In genomic region chr9:51068202-51068601, GRCm38 (mm10) we compare ENCODE assay signal across 26 mouse cellular contexts. TPM values are rescaled to one million over a fixed set of nuclear protein-coding genes. Genes with fewer than 3 reads are reported as not detected.
DNase-seq lines count a peak whose midpoint lies in the region; ATAC-seq and TF ChIP-seq lines count a peak whose summit lies in the region.
"Had no signal": no experiment of that assay in that cellular context is flagged by ENCODE, and none has a peak within 500 bp of the region (broad histone marks: within the 10 kb centered on the region; RNA-seq: fewer than 3 reads in every experiment).

No protein-coding gene starts in this region.

- no peaks in the 10 kb centered on the region for H3K27me3 ChIP-seq in forebrain, embryonic 14.5 days (replicated peaks; ENCODE audit: control insufficient read depth, insufficient read depth, low read length)
- no peaks in the 10 kb centered on the region for H3K27me3 ChIP-seq in forebrain, embryonic 11.5 days (ENCODE audit: control insufficient read depth, insufficient read depth, low read length)
- no peaks in the 10 kb centered on the region for H3K27me3 ChIP-seq in midbrain, postnatal 0 days (ENCODE audit: insufficient read depth, low read length)
- no peaks in the 10 kb centered on the region for H3K27me3 ChIP-seq in midbrain, embryonic 14.5 days (ENCODE audit: control insufficient read depth, insufficient read depth, low read length)
- H3K27me3 ChIP-seq in forebrain, postnatal 0 days (ENCODE audit: insufficient read depth, low read length) = no peaks in the 10 kb centered on the region
- H3K27me3 ChIP-seq: embryonic facial prominence, embryonic 15.5 days; hindbrain, embryonic 12.5 days; intestine, embryonic 15.5 days had no signal

- 75% methylated on average over 3 of the region's 3 CpGs for WGBS in forebrain, embryonic 14.5 days
- WGBS in forebrain, embryonic 11.5 days = 90% methylated on average over 3 of the region's 3 CpGs
- 52% methylated on average over 3 of the region's 3 CpGs for WGBS in midbrain, postnatal 0 days
- WGBS in midbrain, embryonic 14.5 days = 71% methylated on average over 3 of the region's 3 CpGs
- 46% methylated on average over 3 of the region's 3 CpGs for WGBS in forebrain, postnatal 0 days

- no peak overlapping the region for H3K4me3 ChIP-seq in forebrain, embryonic 14.5 days (ENCODE audit: low read depth, low read length)
- no peak overlapping the region for H3K4me3 ChIP-seq in forebrain, embryonic 11.5 days (ENCODE audit: low read depth, low read length)
- no peak overlapping the region for H3K4me3 ChIP-seq in midbrain, postnatal 0 days (ENCODE audit: low read depth, low read length)
- H3K4me3 ChIP-seq in midbrain, embryonic 14.5 days (replicated peaks; ENCODE audit: low read depth, low read length) = no peak overlapping the region
- no peak overlapping the region for H3K4me3 ChIP-seq in forebrain, postnatal 0 days (ENCODE audit: low read depth, low read length)
- H3K4me3 ChIP-seq: embryonic facial prominence, embryonic 15.5 days; erythroblast, embryonic 14.5 days; gastrocnemius, adult 2 months; heart, embryonic 13.5 days; hindbrain, embryonic 12.5 days; intestine, embryonic 15.5 days had no signal

- H3K4me1 ChIP-seq in forebrain, embryonic 14.5 days (ENCODE audit: control insufficient read depth, insufficient read depth, low read length) = no peaks in the 10 kb centered on the region
- no peaks in the 10 kb centered on the region for H3K4me1 ChIP-seq in forebrain, embryonic 11.5 days (replicated peaks; ENCODE audit: control insufficient read depth, insufficient read depth, low read length)
- no peaks in the 10 kb centered on the region for H3K4me1 ChIP-seq in midbrain, postnatal 0 days (ENCODE audit: insufficient read depth, low read length)
- no peaks in the 10 kb centered on the region for H3K4me1 ChIP-seq in midbrain, embryonic 14.5 days (ENCODE audit: control insufficient read depth, insufficient read depth, low read length)
- H3K4me1 ChIP-seq in forebrain, postnatal 0 days (ENCODE audit: insufficient read depth) = no peaks in the 10 kb centered on the region
- H3K4me1 ChIP-seq: embryonic facial prominence, embryonic 15.5 days; hindbrain, embryonic 12.5 days; intestine, embryonic 15.5 days had no signal

- TF ChIP-seq CTCF in midbrain, postnatal 0 days (IDR thresholded peaks at IDR 0.05) = no peak
- TF ChIP-seq CTCF in forebrain, postnatal 0 days (IDR thresholded peaks at IDR 0.05; ENCODE audit: low read depth) = no peak

- H3K27ac ChIP-seq in forebrain, embryonic 14.5 days (ENCODE audit: low read depth, low read length) = no peak overlapping the region
- no peak overlapping the region for H3K27ac ChIP-seq in forebrain, embryonic 11.5 days (ENCODE audit: low read depth, low read length)
- no peak overlapping the region for H3K27ac ChIP-seq in midbrain, postnatal 0 days (ENCODE audit: low read depth, low read length)
- H3K27ac ChIP-seq in midbrain, embryonic 14.5 days (replicated peaks; ENCODE audit: low read depth, low read length) = no peak overlapping the region
- H3K27ac ChIP-seq in forebrain, postnatal 0 days (ENCODE audit: low read depth, low read length) = no peak overlapping the region
- H3K27ac ChIP-seq: embryonic facial prominence, embryonic 15.5 days; gastrocnemius, adult 2 months; heart, embryonic 13.5 days; hindbrain, embryonic 12.5 days; intestine, embryonic 15.5 days had no signal

- H3K9ac ChIP-seq in forebrain, embryonic 14.5 days (ENCODE audit: low read length) = no peak overlapping the region
- no peak overlapping the region for H3K9ac ChIP-seq in forebrain, embryonic 11.5 days (ENCODE audit: low read length)
- no peak overlapping the region for H3K9ac ChIP-seq in midbrain, postnatal 0 days (replicated peaks; ENCODE audit: low read length, poor library complexity, severe bottlenecking)
- H3K9ac ChIP-seq in midbrain, embryonic 14.5 days (replicated peaks; ENCODE audit: low read length) = no peak overlapping the region
- H3K9ac ChIP-seq in forebrain, postnatal 0 days = no peak overlapping the region
- H3K9ac ChIP-seq: embryonic facial prominence, embryonic 15.5 days; heart, embryonic 13.5 days; hindbrain, embryonic 12.5 days; intestine, embryonic 15.5 days had no signal

- intact Hi-C loops in left cerebral cortex, postnatal 4 days (cut with DNase I) = no loop called here

- DNase-seq in forebrain, embryonic 14.5 days (ENCODE audit: low spot score) = peak; percentile 36
- DNase-seq in forebrain, embryonic 11.5 days (ENCODE audit: low spot score) = no peak
- DNase-seq in midbrain, postnatal 0 days (ENCODE audit: low spot score) = peak; percentile 42
- no peak for DNase-seq in midbrain, embryonic 14.5 days
- DNase-seq in brain, adult 2 months (ENCODE audit: low read depth, low spot score) = peak; percentile 7
- DNase-seq in forebrain, postnatal 0 days = peak; percentile 44
- DNase-seq in left cerebral cortex, postnatal 4 days = no peak
- DNase-seq: adrenal gland, postnatal 14 days; cerebellum, adult 2 months; cerebellum, postnatal 14 days; gastrocnemius, adult 2 months; gastrocnemius, postnatal 25 days; heart, postnatal 4 days; kidney, adult 2 months had no signal

- H3K9me3 ChIP-seq in forebrain, embryonic 14.5 days (replicated peaks; ENCODE audit: control insufficient read depth, low read length) = no peaks in the 10 kb centered on the region
- H3K9me3 ChIP-seq in forebrain, embryonic 11.5 days (ENCODE audit: control insufficient read depth, low read length) = no peaks in the 10 kb centered on the region
- no peaks in the 10 kb centered on the region for H3K9me3 ChIP-seq in midbrain, postnatal 0 days (ENCODE audit: low read length)
- H3K9me3 ChIP-seq in midbrain, embryonic 14.5 days (ENCODE audit: control insufficient read depth, low read length) = no peaks in the 10 kb centered on the region
- no peaks in the 10 kb centered on the region for H3K9me3 ChIP-seq in forebrain, postnatal 0 days (ENCODE audit: low read length)
- H3K9me3 ChIP-seq: embryonic facial prominence, embryonic 15.5 days; heart, embryonic 13.5 days; hindbrain, embryonic 12.5 days; intestine, embryonic 15.5 days had no signal

- H3K36me3 ChIP-seq in forebrain, embryonic 14.5 days (ENCODE audit: control insufficient read depth, insufficient read depth, low read length) = no peaks in the 10 kb centered on the region
- no peaks in the 10 kb centered on the region for H3K36me3 ChIP-seq in forebrain, embryonic 11.5 days (ENCODE audit: control insufficient read depth, insufficient read depth, low read length)
- H3K36me3 ChIP-seq in midbrain, postnatal 0 days (ENCODE audit: insufficient read depth, low read length) = no peaks in the 10 kb centered on the region
- no peaks in the 10 kb centered on the region for H3K36me3 ChIP-seq in midbrain, embryonic 14.5 days (ENCODE audit: control insufficient read depth, insufficient read depth, low read length)
- no peaks in the 10 kb centered on the region for H3K36me3 ChIP-seq in forebrain, postnatal 0 days (ENCODE audit: insufficient read depth)
- H3K36me3 ChIP-seq: embryonic facial prominence, embryonic 15.5 days; heart, embryonic 13.5 days; hindbrain, embryonic 12.5 days; intestine, embryonic 15.5 days had no signal

- no peak overlapping the region for H3K4me2 ChIP-seq in forebrain, embryonic 14.5 days (ENCODE audit: low read length)
- H3K4me2 ChIP-seq in forebrain, embryonic 11.5 days (ENCODE audit: low read depth, low read length, severe bottlenecking) = no peak overlapping the region
- no peak overlapping the region for H3K4me2 ChIP-seq in midbrain, postnatal 0 days (ENCODE audit: low read depth, low read length, poor library complexity, severe bottlenecking)
- no peak overlapping the region for H3K4me2 ChIP-seq in midbrain, embryonic 14.5 days (ENCODE audit: low read length)
- H3K4me2 ChIP-seq in forebrain, postnatal 0 days (ENCODE audit: low read depth) = no peak overlapping the region
- H3K4me2 ChIP-seq: embryonic facial prominence, embryonic 15.5 days; heart, embryonic 13.5 days; hindbrain, embryonic 12.5 days; intestine, embryonic 15.5 days had no signal

- no peak for ATAC-seq in forebrain, embryonic 14.5 days
- ATAC-seq in forebrain, embryonic 11.5 days (replicated peaks; ENCODE audit: low FRiP score) = no peak
- no peak for ATAC-seq in midbrain, postnatal 0 days (ENCODE audit: low FRiP score)
- no peak for ATAC-seq in midbrain, embryonic 14.5 days (ENCODE audit: low FRiP score, low TSS enrichment)
- peak; percentile 70 for ATAC-seq in forebrain, postnatal 0 days
- ATAC-seq: activated CD4-positive, CD25-positive, alpha-beta regulatory T cell, adult 4 months; intestine, embryonic 15.5 days had no signal

RNA-seq across cellular contexts. Expression of gene Btg4, which starts 7.5 kb away (rescaled TPM):
- not detected in 2 replicates for polyA plus RNA-seq in forebrain, embryonic 14.5 days (2014; fragmentation: Nextera tagmentation; extraction: Ambion mirVana)
- not detected in 2 replicates for polyA plus RNA-seq in forebrain, embryonic 11.5 days (2014; fragmentation: Nextera tagmentation; extraction: Ambion mirVana)
- total RNA-seq in midbrain, postnatal 0 days (2014; rRNA removed) = not detected in 2 replicates
- polyA plus RNA-seq in midbrain, postnatal 0 days (2015; fragmentation: Nextera tagmentation; extraction: Ambion mirVana) = not detected in 2 replicates
- polyA plus RNA-seq in midbrain, embryonic 14.5 days (2014; fragmentation: Nextera tagmentation; extraction: Ambion mirVana) = not detected in 2 replicates
- total RNA-seq in forebrain, postnatal 0 days (2014; rRNA removed) = not detected in 2 replicates
- not detected in 2 replicates for polyA plus RNA-seq in forebrain, postnatal 0 days (2015; fragmentation: Nextera tagmentation; extraction: Ambion mirVana)
- not detected for total RNA-seq in left cerebral cortex, postnatal 4 days (2021)
- total RNA-seq: adrenal gland, adult 18-20 months; adrenal gland, postnatal 14 days; ES-E14; gastrocnemius, adult 2 months; gastrocnemius, postnatal 25 days; granulocyte monocyte progenitor cell, adult 5-6 weeks; heart, postnatal 4 days had no signal
- polyA plus RNA-seq: activated CD4-positive, CD25-positive, alpha-beta regulatory T cell, adult 4 months; cerebellum, adult 2 months; cortical plate, adult 2 months; erythroblast, embryonic 14.5 days; heart, embryonic 13.5 days; heart, postnatal 0 days; hindbrain, embryonic 12.5 days; intestine, embryonic 15.5 days; kidney, adult 2 months; kidney, embryonic 16.5 days had no signal

RNA-seq across cellular contexts. Expression of gene Layn, which starts 8.7 kb away (rescaled TPM):
- polyA plus RNA-seq in forebrain, embryonic 14.5 days (2014; fragmentation: Nextera tagmentation; extraction: Ambion mirVana) = 1.7 and 2.1 TPM in 2 replicates
- polyA plus RNA-seq in forebrain, embryonic 11.5 days (2014; fragmentation: Nextera tagmentation; extraction: Ambion mirVana) = 1.3 and 1.7 TPM in 2 replicates
- 0.85 and 2.2 TPM in 2 replicates for total RNA-seq in midbrain, postnatal 0 days (2014; rRNA removed)
- polyA plus RNA-seq in midbrain, postnatal 0 days (2015; fragmentation: Nextera tagmentation; extraction: Ambion mirVana) = 1.3 and 1.8 TPM in 2 replicates
- polyA plus RNA-seq in midbrain, embryonic 14.5 days (2014; fragmentation: Nextera tagmentation; extraction: Ambion mirVana) = 0.72 and 0.84 TPM in 2 replicates
- total RNA-seq in forebrain, postnatal 0 days (2014; rRNA removed) = 3.8 and 7.8 TPM in 2 replicates
- 2.9 and 3.2 TPM in 2 replicates for polyA plus RNA-seq in forebrain, postnatal 0 days (2015; fragmentation: Nextera tagmentation; extraction: Ambion mirVana)
- 1 to 10 TPM; 7.8 to 9.5 TPM for total RNA-seq in left cerebral cortex, postnatal 4 days (2021)
- polyA plus RNA-seq: activated CD4-positive, CD25-positive, alpha-beta regulatory T cell, adult 4 months; erythroblast, embryonic 14.5 days had no signal

RNA-seq across cellular contexts. Expression of gene 4833427G06Rik, which starts 33.7 kb away (rescaled TPM):
- 1.2 TPM in 2 replicates for polyA plus RNA-seq in forebrain, embryonic 14.5 days (2014; fragmentation: Nextera tagmentation; extraction: Ambion mirVana)
- polyA plus RNA-seq in forebrain, embryonic 11.5 days (2014; fragmentation: Nextera tagmentation; extraction: Ambion mirVana) = not detected in 2 replicates
- not detected in 2 replicates for total RNA-seq in midbrain, postnatal 0 days (2014; rRNA removed)
- polyA plus RNA-seq in midbrain, postnatal 0 days (2015; fragmentation: Nextera tagmentation; extraction: Ambion mirVana) = 0.47 and 0.80 TPM in 2 replicates
- 0.31 TPM in 1 of 2 replicates, not detected in the other for polyA plus RNA-seq in midbrain, embryonic 14.5 days (2014; fragmentation: Nextera tagmentation; extraction: Ambion mirVana)
- total RNA-seq in forebrain, postnatal 0 days (2014; rRNA removed) = 1.4 and 2.2 TPM in 2 replicates
- 1.5 and 2.4 TPM in 2 replicates for polyA plus RNA-seq in forebrain, postnatal 0 days (2015; fragmentation: Nextera tagmentation; extraction: Ambion mirVana)
- under 1 TPM in 1 of 2 experiments, not detected in 1; 0.50 TPM for total RNA-seq in left cerebral cortex, postnatal 4 days (2021)
- total RNA-seq: adrenal gland, adult 18-20 months; adrenal gland, postnatal 14 days; gastrocnemius, adult 2 months; gastrocnemius, postnatal 25 days; granulocyte monocyte progenitor cell, adult 5-6 weeks; heart, postnatal 4 days had no signal
- polyA plus RNA-seq: activated CD4-positive, CD25-positive, alpha-beta regulatory T cell, adult 4 months; erythroblast, embryonic 14.5 days; heart, embryonic 13.5 days; heart, postnatal 0 days; intestine, embryonic 15.5 days; kidney, adult 2 months; kidney, embryonic 16.5 days had no signal

RNA-seq across cellular contexts. Expression of gene Sik2, which starts 59.3 kb away (rescaled TPM):
- polyA plus RNA-seq in forebrain, embryonic 14.5 days (2014; fragmentation: Nextera tagmentation; extraction: Ambion mirVana) = 12.6 and 14.3 TPM in 2 replicates
- 17.1 and 18.4 TPM in 2 replicates for polyA plus RNA-seq in forebrain, embryonic 11.5 days (2014; fragmentation: Nextera tagmentation; extraction: Ambion mirVana)
- total RNA-seq in midbrain, postnatal 0 days (2014; rRNA removed) = 24.4 and 35.0 TPM in 2 replicates
- 12.8 and 14.4 TPM in 2 replicates for polyA plus RNA-seq in midbrain, postnatal 0 days (2015; fragmentation: Nextera tagmentation; extraction: Ambion mirVana)
- 13.8 and 17.0 TPM in 2 replicates for polyA plus RNA-seq in midbrain, embryonic 14.5 days (2014; fragmentation: Nextera tagmentation; extraction: Ambion mirVana)
- total RNA-seq in forebrain, postnatal 0 days (2014; rRNA removed) = 36.7 and 38.2 TPM in 2 replicates
- polyA plus RNA-seq in forebrain, postnatal 0 days (2015; fragmentation: Nextera tagmentation; extraction: Ambion mirVana) = 15.9 and 20.5 TPM in 2 replicates
- 10 to 100 TPM; 54.9 TPM for total RNA-seq in left cerebral cortex, postnatal 4 days (2021)

Comparison
In these comparisons a context has a peak if more than half of its experiments do, and no peak if none do; other contexts are left out.
1. DNase-seq: peak in forebrain, embryonic 14.5 days (single experiment), midbrain, postnatal 0 days (single experiment), brain, adult 2 months (single experiment) and forebrain, postnatal 0 days (single experiment); none in forebrain, embryonic 11.5 days (single experiment), midbrain, embryonic 14.5 days (single experiment) and left cerebral cortex, postnatal 4 days (single experiment).